Comparison of ENCODE assay signal across 25 mouse cellular contexts in the genomic region with DNA sequence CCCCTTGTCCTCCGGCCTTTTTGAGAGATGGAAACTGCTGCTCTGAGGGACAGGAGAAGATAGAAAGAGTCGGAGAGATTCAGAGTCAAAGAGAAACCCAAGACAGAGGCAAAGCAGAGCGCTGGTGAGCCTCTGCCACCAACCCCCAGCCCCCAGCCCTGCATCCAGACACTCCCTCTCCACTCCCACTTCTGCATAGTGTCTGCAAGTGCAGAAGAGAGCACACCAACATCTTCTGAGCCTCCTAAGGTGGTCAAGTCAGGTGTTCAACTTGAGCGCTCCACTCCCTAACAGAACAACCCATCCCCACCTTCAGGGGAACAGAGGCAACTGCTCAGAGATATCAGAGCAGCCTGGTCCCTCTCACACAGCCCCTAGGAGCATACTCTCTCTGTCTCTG.
DNase-seq lines count a peak whose midpoint lies in the region; ATAC-seq and TF ChIP-seq lines count a peak whose summit lies in the region.
"Had no signal": no experiment of that assay in that cellular context is flagged by ENCODE, and none has a peak within 500 bp of the region (broad histone marks: within the 10 kb centered on the region; RNA-seq: fewer than 3 reads in every experiment).

No protein-coding gene starts in this region.

- no peak overlapping the region for H3K4me3 ChIP-seq in hindbrain, embryonic 12.5 days
- H3K4me3 ChIP-seq in hindbrain, embryonic 14.5 days (replicated peaks; ENCODE audit: low read length), result no peak overlapping the region
- peak overlapping the region in 1 of 3 experiments; percentile 43 for H3K4me3 ChIP-seq in CH12.LX (replicated peaks in 1 of 3; ENCODE audit: low read depth in 2 of 3, low read length in 2 of 3, poor library complexity in 1 of 3)
- no peak overlapping the region for H3K4me3 ChIP-seq in forebrain, embryonic 14.5 days (ENCODE audit: low read depth, low read length)
- no peak overlapping the region for H3K4me3 ChIP-seq in midbrain, embryonic 13.5 days (replicated peaks)
- no peak overlapping the region for H3K4me3 ChIP-seq in kidney, embryonic 16.5 days (ENCODE audit: low read length)
- H3K4me3 ChIP-seq: embryonic facial prominence, embryonic 12.5 days; left cerebral cortex, adult 2 months; limb, embryonic 13.5 days; lung, embryonic 15.5 days; neural tube, embryonic 13.5 days had no signal

- dilution Hi-C loops in CH12.LX (cut with MboI; ENCODE audit: extremely low pct_ligation_motif_present, extremely low pct_unique_long_range_greater_than_20kb, low sequenced_read_pairs), result no loop called here

- in situ Hi-C loops in CH12.LX (cut with MboI; ENCODE audit: low pct_ligation_motif_present, low pct_unique_long_range_greater_than_20kb, low sequenced_read_pairs), result loop anchor here (5.0 kb wide), 1 partner anchor 36 kb away; no protein-coding TSS in a partner anchor

- ATAC-seq in hindbrain, embryonic 12.5 days (ENCODE audit: low FRiP score), result no peak
- ATAC-seq in hindbrain, embryonic 14.5 days (ENCODE audit: low FRiP score), result no peak
- ATAC-seq in forebrain, embryonic 14.5 days, result no peak
- no peak for ATAC-seq in midbrain, embryonic 13.5 days
- ATAC-seq in kidney, embryonic 16.5 days (ENCODE audit: low FRiP score, low TSS enrichment), result no peak
- no peak for ATAC-seq in inflammation-experienced regulatory T-cells, adult 6 months
- no peak for ATAC-seq in erythroblast, adult 5-6 weeks (replicated peaks; ENCODE audit: low FRiP score, poor library complexity, severe bottlenecking)
- ATAC-seq: intestine, postnatal 0 days had no signal

- H3K27me3 ChIP-seq in hindbrain, embryonic 12.5 days, result no peaks in the 10 kb centered on the region; the same call in 1 of the 2 replicates
- H3K27me3 ChIP-seq in hindbrain, embryonic 14.5 days (ENCODE audit: control insufficient read depth, insufficient read depth, low read length), result no peaks in the 10 kb centered on the region
- peaks cover 3% of the 10 kb centered on the region for H3K27me3 ChIP-seq in CH12.LX (replicated peaks)
- H3K27me3 ChIP-seq in forebrain, embryonic 14.5 days (replicated peaks; ENCODE audit: control insufficient read depth, insufficient read depth, low read length), result no peaks in the 10 kb centered on the region
- H3K27me3 ChIP-seq in midbrain, embryonic 13.5 days, result 0 out of 2 replicates have a peak, but pooled peaks cover 4% of the 10 kb centered on the region
- no peaks in the 10 kb centered on the region for H3K27me3 ChIP-seq in kidney, embryonic 16.5 days (ENCODE audit: insufficient read depth, low read length)
- H3K27me3 ChIP-seq: embryonic facial prominence, embryonic 12.5 days; neural tube, embryonic 13.5 days had no signal

- peaks cover 33% of the 10 kb centered on the region for H3K4me1 ChIP-seq in hindbrain, embryonic 12.5 days
- H3K4me1 ChIP-seq in hindbrain, embryonic 14.5 days (replicated peaks; ENCODE audit: control insufficient read depth, insufficient read depth, low read length), result peaks cover 35% of the 10 kb centered on the region
- H3K4me1 ChIP-seq in CH12.LX (ENCODE audit: control insufficient read depth in 1 of 2, insufficient read depth in 2 of 2), result peaks cover 17 to 68% of the 10 kb centered on the region in 2 experiments
- H3K4me1 ChIP-seq in forebrain, embryonic 14.5 days (ENCODE audit: control insufficient read depth, insufficient read depth, low read length), result peaks cover 18% of the 10 kb centered on the region
- H3K4me1 ChIP-seq in midbrain, embryonic 13.5 days (replicated peaks), result peaks cover 57% of the 10 kb centered on the region
- peaks cover 20% of the 10 kb centered on the region for H3K4me1 ChIP-seq in kidney, embryonic 16.5 days (ENCODE audit: insufficient read depth, low read length)

- WGBS in hindbrain, embryonic 12.5 days, result 68% methylated on average over 4 of the region's 4 CpGs
- WGBS in hindbrain, embryonic 14.5 days, result 77% methylated on average over 4 of the region's 4 CpGs
- WGBS in forebrain, embryonic 14.5 days, result 77% methylated on average over 4 of the region's 4 CpGs
- 78% methylated on average over 4 of the region's 4 CpGs for WGBS in midbrain, embryonic 13.5 days
- 75% methylated on average over 4 of the region's 4 CpGs for WGBS in kidney, embryonic 16.5 days

- TF ChIP-seq CTCF in CH12.LX (conservative IDR thresholded peaks at IDR 0.05 in 1 of 2, IDR thresholded peaks at IDR 0.05 in 1 of 2; ENCODE audit: low read depth in 2 of 2, low read length in 2 of 2), result no peak

- no peak overlapping the region for H3K4me2 ChIP-seq in hindbrain, embryonic 12.5 days (replicated peaks)
- no peak overlapping the region for H3K4me2 ChIP-seq in hindbrain, embryonic 14.5 days (replicated peaks)
- H3K4me2 ChIP-seq in CH12.LX (ENCODE audit: insufficient read depth, low read depth, poor library complexity, severe bottlenecking), result no peak overlapping the region
- no peak overlapping the region for H3K4me2 ChIP-seq in forebrain, embryonic 14.5 days (ENCODE audit: low read length)
- H3K4me2 ChIP-seq in midbrain, embryonic 13.5 days (replicated peaks), result no peak overlapping the region
- H3K4me2 ChIP-seq in kidney, embryonic 16.5 days (replicated peaks; ENCODE audit: low read depth, low read length), result no peak overlapping the region
- H3K4me2 ChIP-seq: embryonic facial prominence, embryonic 12.5 days; limb, embryonic 13.5 days; liver, embryonic 11.5 days; lung, embryonic 15.5 days; neural tube, embryonic 13.5 days had no signal

- no peaks in the 10 kb centered on the region for H3K36me3 ChIP-seq in hindbrain, embryonic 12.5 days
- no peaks in the 10 kb centered on the region for H3K36me3 ChIP-seq in hindbrain, embryonic 14.5 days (replicated peaks; ENCODE audit: control insufficient read depth, insufficient read depth)
- no peaks in the 10 kb centered on the region for H3K36me3 ChIP-seq in CH12.LX (replicated peaks in 1 of 2; ENCODE audit: control insufficient read depth in 1 of 2, insufficient read depth in 1 of 2, low read length in 1 of 2)
- H3K36me3 ChIP-seq in forebrain, embryonic 14.5 days (ENCODE audit: control insufficient read depth, insufficient read depth, low read length), result no peaks in the 10 kb centered on the region
- H3K36me3 ChIP-seq in midbrain, embryonic 13.5 days, result no peaks in the 10 kb centered on the region
- H3K36me3 ChIP-seq in kidney, embryonic 16.5 days (ENCODE audit: insufficient read depth, low read length), result no peaks in the 10 kb centered on the region
- H3K36me3 ChIP-seq: embryonic facial prominence, embryonic 12.5 days; G1E; limb, embryonic 13.5 days; lung, embryonic 15.5 days; neural tube, embryonic 13.5 days had no signal

- TF ChIP-seq EP300 in CH12.LX (IDR thresholded peaks at IDR 0.05; ENCODE audit: low read length), result no peak

- no peak for TF ChIP-seq POLR2A in CH12.LX (IDR thresholded peaks at IDR 0.05; ENCODE audit: low read depth, low read length)

- no peaks in the 10 kb centered on the region for H3K79me2 ChIP-seq in CH12.LX (replicated peaks; ENCODE audit: control insufficient read depth, extremely low read depth, insufficient read depth, poor library complexity, severe bottlenecking)

- no peak; the same call in 1 of the 2 replicates for TF ChIP-seq RAD21 in CH12.LX (IDR thresholded peaks at IDR 0.05; ENCODE audit: low read depth, low read length)

- DNase-seq in hindbrain, embryonic 14.5 days (ENCODE audit: low spot score), result no peak
- DNase-seq in CH12.LX (ENCODE audit: extremely low read depth), result peak; percentile 24
- DNase-seq in forebrain, embryonic 14.5 days (ENCODE audit: low spot score), result no peak
- DNase-seq: adrenal gland, adult 8-10 months; cerebellum, adult 8-10 months; cerebellum, postnatal 36 days; gastrocnemius, postnatal 10 days; heart, postnatal 14 days; kidney, adult 9 months; kidney, postnatal 14 days; right cerebral cortex, postnatal 4 days; thymus, postnatal 4 days had no signal

- H3K27ac ChIP-seq in hindbrain, embryonic 12.5 days, result 0 out of 2 replicates have a peak overlapping the region, but pooled peaks have one; percentile 23
- no peak overlapping the region for H3K27ac ChIP-seq in hindbrain, embryonic 14.5 days
- H3K27ac ChIP-seq in CH12.LX (ENCODE audit: insufficient read depth, low read depth), result no peak overlapping the region
- H3K27ac ChIP-seq in forebrain, embryonic 14.5 days (ENCODE audit: low read depth, low read length), result peak overlapping the region; percentile 5; the same call in 1 of the 2 replicates
- peak overlapping the region; percentile 91 for H3K27ac ChIP-seq in midbrain, embryonic 13.5 days
- H3K27ac ChIP-seq in kidney, embryonic 16.5 days (ENCODE audit: low read length), result no peak overlapping the region
- H3K27ac ChIP-seq: embryonic facial prominence, embryonic 12.5 days; limb, embryonic 13.5 days; lung, embryonic 15.5 days; neural tube, embryonic 13.5 days had no signal

- no peak overlapping the region for H3K9ac ChIP-seq in hindbrain, embryonic 12.5 days
- no peak overlapping the region for H3K9ac ChIP-seq in hindbrain, embryonic 14.5 days
- no peak overlapping the region for H3K9ac ChIP-seq in CH12.LX (ENCODE audit: insufficient read depth, low read depth)
- no peak overlapping the region for H3K9ac ChIP-seq in forebrain, embryonic 14.5 days (ENCODE audit: low read length)
- no peak overlapping the region for H3K9ac ChIP-seq in midbrain, embryonic 13.5 days (replicated peaks)
- H3K9ac ChIP-seq in kidney, embryonic 16.5 days (replicated peaks; ENCODE audit: low read length), result no peak overlapping the region
- H3K9ac ChIP-seq: embryonic facial prominence, embryonic 12.5 days; limb, embryonic 13.5 days; lung, embryonic 15.5 days had no signal

- no peaks in the 10 kb centered on the region for H3K9me3 ChIP-seq in hindbrain, embryonic 12.5 days (replicated peaks)
- H3K9me3 ChIP-seq in hindbrain, embryonic 14.5 days (ENCODE audit: control insufficient read depth, low read length), result no peaks in the 10 kb centered on the region
- H3K9me3 ChIP-seq in CH12.LX (replicated peaks; ENCODE audit: low read length), result peaks cover 5% of the 10 kb centered on the region
- no peaks in the 10 kb centered on the region for H3K9me3 ChIP-seq in forebrain, embryonic 14.5 days (replicated peaks; ENCODE audit: control insufficient read depth, low read length)
- no peaks in the 10 kb centered on the region for H3K9me3 ChIP-seq in midbrain, embryonic 13.5 days
- 0 out of 2 replicates have a peak, but pooled peaks cover 2% of the 10 kb centered on the region for H3K9me3 ChIP-seq in kidney, embryonic 16.5 days (ENCODE audit: low read length)
- H3K9me3 ChIP-seq: embryonic facial prominence, embryonic 12.5 days; G1E; lung, embryonic 15.5 days; neural tube, embryonic 13.5 days had no signal

TF ChIP-seq in CH12.LX, 34 proteins besides CTCF, POLR2A, EP300 and RAD21:
- TF ChIP-seq POLR2AphosphoS2 (IDR thresholded peaks at IDR 0.05; ENCODE audit: low read depth, low read length), result no peak
- TF ChIP-seq TCF12 (IDR thresholded peaks at IDR 0.05; ENCODE audit: low read depth, low read length), result no peak
- TF ChIP-seq ZKSCAN1 (IDR thresholded peaks at IDR 0.05; ENCODE audit: borderline replicate concordance, low read depth, low read length), result no peak
- no peak for TF ChIP-seq RCOR1 (conservative IDR thresholded peaks at IDR 0.05; ENCODE audit: low read depth, low read length)
- no peak for TF ChIP-seq ETS1 (conservative IDR thresholded peaks at IDR 0.05; ENCODE audit: low read depth, low read length)
- no peak for TF ChIP-seq JUND (conservative IDR thresholded peaks at IDR 0.05; ENCODE audit: low read depth, low read length)
- TF ChIP-seq ZC3H11A (IDR thresholded peaks at IDR 0.05; ENCODE audit: low read depth, low read length), result no peak
- no peak for TF ChIP-seq MXI1 (IDR thresholded peaks at IDR 0.05; ENCODE audit: low read depth, low read length)

Comparison
In these comparisons a context has a peak if more than half of its experiments do, and no peak if none do; other contexts are left out.
1. H3K27ac ChIP-seq: peak in hindbrain, embryonic 12.5 days (single experiment), forebrain, embryonic 14.5 days (single experiment) and midbrain, embryonic 13.5 days (single experiment); none in hindbrain, embryonic 14.5 days (single experiment), CH12.LX (single experiment) and kidney, embryonic 16.5 days (single experiment).